Mouse (Mus musculus) midbrain, postnatal 0 days (tissue): Measurements from ENCODE around the gene Baiap2l1. TPM values are rescaled to one million over a fixed set of nuclear protein-coding genes. Genes with fewer than 3 reads are reported as not detected.
A peak's percentile ranks its signal among the peaks of the same experiment; 100 is the strongest.

ENCODE experiments used
- ATAC-seq: fragments of 200-750 bp; cut with Nextera tagmentation; 2 replicates; pipeline ENCODE4 v1.8.0; 2017; ENCODE audit warnings: moderate number of reproducible peaks, mild to moderate bottlenecking, moderate TSS enrichment, moderate library complexity; ENCODE audit not compliant: low FRiP score
- DNase-seq: peaks from one replicate; pipeline ENCODE4 v3.0.0-alpha.2; 2015; ENCODE audit warnings: low spot score
- H3K27ac ChIP-seq: fragments of 300-500 bp; sonication (generic); 2 replicates; pipeline ENCODE4 v1.5.1; 2014; ENCODE audit warnings: low read depth, mild to moderate bottlenecking, low read length, mixed read lengths
- H3K27me3 ChIP-seq: fragments of 300-500 bp; sonication (generic); 2 replicates; pipeline ENCODE4 v1.6.1; 2014; ENCODE audit warnings: low read length, control low read depth, mixed read lengths; ENCODE audit not compliant: insufficient read depth
- H3K36me3 ChIP-seq: fragments of 300-500 bp; sonication (generic); 2 replicates; pipeline ENCODE4 v1.6.1; 2014; ENCODE audit warnings: low read length, control low read depth, mixed read lengths; ENCODE audit not compliant: insufficient read depth
- H3K4me1 ChIP-seq: fragments of 300-500 bp; sonication (generic); 2 replicates; pipeline ENCODE4 v1.6.1; 2014; ENCODE audit warnings: mild to moderate bottlenecking, control low read depth, antibody characterized with exemption, low read length, mixed read lengths; ENCODE audit not compliant: insufficient read depth
- H3K4me2 ChIP-seq: fragments of 300-500 bp; sonication (generic); 2 replicates; pipeline ENCODE4 v1.6.1; 2014; ENCODE audit warnings: low read depth, mild to moderate bottlenecking, low read length, mixed read lengths; ENCODE audit not compliant: poor library complexity, severe bottlenecking
- H3K4me3 ChIP-seq: fragments of 300-500 bp; sonication (generic); 2 replicates; pipeline ENCODE4 v1.5.1; 2014; ENCODE audit warnings: low read depth, mild to moderate bottlenecking, low read length, moderate library complexity
- H3K9ac ChIP-seq: fragments of 300-500 bp; sonication (generic); replicated peaks from 2 replicates; pipeline ENCODE4 v1.6.1; 2014; ENCODE audit warnings: mild to moderate bottlenecking, low read length, moderate library complexity, mixed read lengths; ENCODE audit not compliant: poor library complexity, severe bottlenecking
- H3K9me3 ChIP-seq: fragments of 300-500 bp; sonication (generic); 2 replicates; pipeline ENCODE4 v1.6.1; 2016; ENCODE audit warnings: low read length, control low read depth
- CTCF ChIP-seq: IDR thresholded peaks from 2 replicates; pipeline ENCODE4 v1.5.1; 2016; ENCODE audit warnings: antibody characterized with exemption, mild to moderate bottlenecking
- WGBS: fragments of 180-500 bp; shearing (Covaris S2); extraction: QIAGEN DNeasy Blood & Tissue Kit; methylation state at CpG from one replicate; pipeline ENCODE4 v1.1.7; 2014; 5-methylcytosine and 5-hydroxymethylcytosine counted together
- polyA plus RNA-seq: library from polyadenylated mRNA; unstranded; fragments of >200 nt; fragmentation: Nextera tagmentation; extraction: Ambion mirVana; gene quantifications from 2 replicates; pipeline ENCODE4 v1.2.1, GENCODE M21; 2015
- total RNA-seq: library from RNA; depleted of rRNA; stranded (reverse); fragments of >200 nt; gene quantifications from 2 replicates; pipeline ENCODE4 v1.2.3, GENCODE M21; 2014

The Baiap2l1 gene
- total and polyA plus RNA-seq, 2 experiments from 2014 or later: 0.44 to 0.80 TPM

- peak; percentile 54 for TF ChIP-seq CTCF
- no peak for DNase-seq
- Histone ChIP-seq H3K27me3 (no peaks in the 10 kb centered on the region), H3K9ac (no peak overlapping the region), H3K9me3 (no peaks in the 10 kb centered on the region), H3K4me2 (no peak overlapping the region), H3K4me1 (no peaks in the 10 kb centered on the region), H3K36me3 (no peaks in the 10 kb centered on the region), H3K4me3 (no peak overlapping the region), H3K27ac (no peak overlapping the region)
- ATAC-seq: no peak
- WGBS: 61% methylated on average over 3 of the region's 3 CpGs
Measured at GRCm38 (mm10) chr5:144383936-144384335, 26.0 kb upstream of the Baiap2l1 start.

GRCm38 (mm10) chr5:144381782-144382181, 23.9 kb upstream of the Baiap2l1 start:
- WGBS: 84% methylated on average over 3 of the region's 3 CpGs
- ATAC-seq (no peak), DNase-seq (no peak)
- Histone ChIP-seq H3K4me2 (no peak overlapping the region), H3K27me3 (no peaks in the 10 kb centered on the region), H3K4me3 (no peak overlapping the region), H3K9ac (no peak overlapping the region), H3K27ac (no peak overlapping the region), H3K4me1 (no peaks in the 10 kb centered on the region), H3K9me3 (no peaks in the 10 kb centered on the region), H3K36me3 (no peaks in the 10 kb centered on the region)
- TF ChIP-seq CTCF: peak; percentile 50

GRCm38 (mm10) chr5:144380689-144381088, 22.8 kb upstream of the Baiap2l1 start:
- H3K9me3 ChIP-seq: no peaks in the 10 kb centered on the region
- H3K27ac ChIP-seq: no peak overlapping the region
- no peak overlapping the region for H3K4me2 ChIP-seq
- no peak overlapping the region for H3K9ac ChIP-seq
- 88% methylated on average over 7 of the region's 7 CpGs for WGBS
- TF ChIP-seq CTCF: no peak
- no peak for ATAC-seq
- DNase-seq: no peak
- no peaks in the 10 kb centered on the region for H3K27me3 ChIP-seq
- H3K4me1 ChIP-seq: no peaks in the 10 kb centered on the region
- no peak overlapping the region for H3K4me3 ChIP-seq
- H3K36me3 ChIP-seq: no peaks in the 10 kb centered on the region

- ATAC-seq (no peak), DNase-seq (no peak)
- TF ChIP-seq CTCF: no peak
- H3K27me3 ChIP-seq: no peaks in the 10 kb centered on the region
- H3K9me3 ChIP-seq: no peaks in the 10 kb centered on the region
- no peak overlapping the region for H3K4me2 ChIP-seq
- no peaks in the 10 kb centered on the region for H3K36me3 ChIP-seq
- 96% methylated on average over 4 of the region's 4 CpGs for WGBS
- H3K9ac ChIP-seq: no peak overlapping the region
- no peaks in the 10 kb centered on the region for H3K4me1 ChIP-seq
- H3K27ac ChIP-seq: no peak overlapping the region
- no peak overlapping the region for H3K4me3 ChIP-seq
Measured at GRCm38 (mm10) chr5:144379431-144379830, 21.5 kb upstream of the Baiap2l1 start.

GRCm38 (mm10) chr5:144372885-144373284, 15.0 kb upstream of the Baiap2l1 start:
- no peak overlapping the region for H3K9ac ChIP-seq
- TF ChIP-seq CTCF: no peak
- 88% methylated on average over 2 of the region's 2 CpGs for WGBS

GRCm38 (mm10) chr5:144372177-144372576, 14.3 kb upstream of the Baiap2l1 start:
- H3K4me3 ChIP-seq: no peak overlapping the region
- H3K4me1 ChIP-seq: no peaks in the 10 kb centered on the region
- no peak overlapping the region for H3K4me2 ChIP-seq
- H3K9ac ChIP-seq: no peak overlapping the region
- TF ChIP-seq CTCF: no peak
- H3K36me3 ChIP-seq: no peaks in the 10 kb centered on the region
- no peak for DNase-seq
- 75% methylated on average over 2 of the region's 2 CpGs for WGBS
- H3K27me3 ChIP-seq: no peaks in the 10 kb centered on the region
- H3K9me3 ChIP-seq: no peaks in the 10 kb centered on the region
- H3K27ac ChIP-seq: no peak overlapping the region
- ATAC-seq: no peak

More at GRCm38 (mm10) chr5:144372885-144373284, 15.0 kb upstream of the Baiap2l1 start:
- no peak for ATAC-seq
- H3K9me3 ChIP-seq: no peaks in the 10 kb centered on the region
- no peaks in the 10 kb centered on the region for H3K27me3 ChIP-seq
- no peak overlapping the region for H3K4me3 ChIP-seq
- H3K27ac ChIP-seq: no peak overlapping the region
- no peak overlapping the region for H3K4me2 ChIP-seq
- no peaks in the 10 kb centered on the region for H3K4me1 ChIP-seq
- no peaks in the 10 kb centered on the region for H3K36me3 ChIP-seq
- DNase-seq: no peak
